ENCODE assay signal across 28 mouse cellular contexts in the genomic region with DNA sequence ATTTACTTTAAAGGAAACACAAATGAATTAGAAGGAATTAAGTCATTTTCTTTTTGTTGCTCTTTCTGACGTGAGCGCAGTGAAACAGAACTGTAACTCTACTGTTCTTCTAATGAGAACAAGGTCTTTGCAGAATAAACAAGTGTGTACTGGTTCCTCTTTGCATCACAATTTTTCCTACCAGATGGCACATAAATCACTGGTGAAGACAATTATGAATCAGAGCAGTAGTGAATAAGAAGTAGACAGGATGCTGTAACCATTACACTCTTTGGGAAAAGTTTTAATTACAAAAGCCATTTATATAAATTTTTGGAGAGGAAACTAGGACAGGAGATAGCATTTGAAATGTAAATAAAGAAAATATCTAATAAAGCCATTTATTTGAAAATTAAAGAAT. TPM values are rescaled to one million over a fixed set of nuclear protein-coding genes. Genes with fewer than 3 reads are reported as not detected.
DNase-seq lines count a peak whose midpoint lies in the region; ATAC-seq and TF ChIP-seq lines count a peak whose summit lies in the region.
"Had no signal": no experiment of that assay in that cellular context is flagged by ENCODE, and none has a peak within 500 bp of the region (broad histone marks: within the 10 kb centered on the region; RNA-seq: fewer than 3 reads in every experiment).

No protein-coding gene starts in this region.

- no peak for DNase-seq in heart, adult 2 months
- DNase-seq in heart, postnatal 36 days: no peak
- peak; percentile 60 for DNase-seq in A20 (ENCODE audit: low read depth, low spot score)
- peak; percentile 36 for DNase-seq in NIH3T3 (ENCODE audit: low read depth)
- peak; percentile 30 for DNase-seq in skeletal muscle tissue, adult 2 months (ENCODE audit: low read depth, low spot score)
- no peak for DNase-seq in heart, embryonic 10.5 days (ENCODE audit: low spot score)
- DNase-seq: adrenal gland, adult 2 months; adrenal gland, postnatal 14 days; cerebellum, adult 11-12 months; cerebellum, adult 8-10 months; cerebellum, postnatal 10 days; cerebellum, postnatal 36 days; embryo, embryonic 11 days; gastrocnemius, postnatal 25 days; heart, adult 18-20 months; heart, postnatal 4 days; kidney, adult 18-20 months had no signal

- peaks cover 46% of the 10 kb centered on the region for H3K36me3 ChIP-seq in heart, adult 2 months (ENCODE audit: control insufficient read depth, insufficient read depth, low read length)
- H3K36me3 ChIP-seq in heart, embryonic 10.5 days: peaks cover 7% of the 10 kb centered on the region

- TF ChIP-seq EP300 in heart, adult 2 months (IDR thresholded peaks at IDR 0.05; ENCODE audit: insufficient read depth, low read depth, low read length): no peak

- no peak for TF ChIP-seq CTCF in heart, adult 2 months (IDR thresholded peaks at IDR 0.05)

- no peaks in the 10 kb centered on the region for H3K27me3 ChIP-seq in heart, adult 2 months (ENCODE audit: control insufficient read depth, insufficient read depth, low read length)
- no peaks in the 10 kb centered on the region for H3K27me3 ChIP-seq in heart, embryonic 10.5 days (ENCODE audit: insufficient read depth, poor library complexity, severe bottlenecking)
- H3K27me3 ChIP-seq: embryonic facial prominence, embryonic 13.5 days; forebrain, embryonic 13.5 days had no signal

- 68% methylated on average over 2 of the region's 2 CpGs for WGBS in heart, adult 2 months
- 91% methylated on average over 2 of the region's 2 CpGs for WGBS in heart, embryonic 10.5 days

- H3K79me2 ChIP-seq in heart, adult 2 months (replicated peaks; ENCODE audit: control insufficient read depth, insufficient read depth, low read length): 0 out of 2 replicates have a peak, but pooled peaks cover 2% of the 10 kb centered on the region

- H3K9ac ChIP-seq in heart, adult 2 months (ENCODE audit: low read depth, low read length): no peak overlapping the region
- H3K9ac ChIP-seq: embryonic facial prominence, embryonic 13.5 days; forebrain, embryonic 13.5 days; hindbrain, embryonic 14.5 days had no signal

- H3K4me3 ChIP-seq in heart, adult 2 months: no peak overlapping the region
- H3K4me3 ChIP-seq in heart, embryonic 10.5 days: no peak overlapping the region
- H3K4me3 ChIP-seq: embryonic facial prominence, embryonic 10.5 days; embryonic facial prominence, embryonic 13.5 days; forebrain, embryonic 10.5 days; forebrain, embryonic 13.5 days had no signal

- intact Hi-C loops in heart, adult 2 months (cut with DNase I): loop anchor here (2.0 kb wide), 1 partner anchor 51 kb away; a partner anchor contains a TSS
- intact Hi-C loops in heart, postnatal 36 days (cut with DNase I): no loop called here

- H3K27ac ChIP-seq in heart, adult 2 months: peak overlapping the region; percentile 18; the same call in 1 of the 2 replicates
- H3K27ac ChIP-seq in heart, embryonic 10.5 days: no peak overlapping the region
- H3K27ac ChIP-seq: embryonic facial prominence, embryonic 10.5 days; embryonic facial prominence, embryonic 13.5 days; forebrain, embryonic 10.5 days; forebrain, embryonic 13.5 days; hindbrain, embryonic 14.5 days; hindbrain, postnatal 0 days had no signal

- peaks cover 18% of the 10 kb centered on the region for H3K4me1 ChIP-seq in heart, adult 2 months (ENCODE audit: control insufficient read depth, insufficient read depth, low read length)
- peaks cover 23% of the 10 kb centered on the region for H3K4me1 ChIP-seq in heart, embryonic 10.5 days

- no peak for TF ChIP-seq POLR2A in heart, adult 2 months (IDR thresholded peaks at IDR 0.05; ENCODE audit: insufficient read depth, low read depth, low read length)

- ATAC-seq in cerebellum, adult (ENCODE audit: insufficient number of reproducible peaks, low FRiP score, low TSS enrichment): no peak
- ATAC-seq: forebrain, embryonic 13.5 days; forebrain, embryonic 16.5 days; hindbrain, postnatal 0 days; inflammation-experienced regulatory T-cells, adult 6 months; intestine, embryonic 16.5 days had no signal

- H3K9me3 ChIP-seq in heart, embryonic 10.5 days: no peaks in the 10 kb centered on the region
- H3K9me3 ChIP-seq: embryonic facial prominence, embryonic 10.5 days; embryonic facial prominence, embryonic 13.5 days; G1E had no signal

RNA-seq across cellular contexts. Expression of a gene that starts 51.7 kb away (rescaled TPM):
- total RNA-seq in heart, adult 2 months (2021): 100 to 1,000 TPM; 609 to 668 TPM
- 508 and 956 TPM in 2 replicates for polyA plus RNA-seq in heart, adult 2 months (2012; rRNA removed)
- 100 to 1,000 TPM; 634 to 793 TPM for total RNA-seq in heart, postnatal 36 days (2021)
- polyA plus RNA-seq in heart, embryonic 10.5 days (2016; fragmentation: Nextera tagmentation; extraction: Ambion mirVana): 162 and 264 TPM in 2 replicates

Comparison
In these comparisons a context has a peak if more than half of its experiments do, and no peak if none do; other contexts are left out.
1. DNase-seq: peak in A20 (single experiment), NIH3T3 (single experiment) and skeletal muscle tissue, adult 2 months (single experiment); none in heart, adult 2 months (0 of 2), heart, postnatal 36 days (0 of 2) and heart, embryonic 10.5 days (single experiment).